Mouse (Mus musculus) heart, postnatal 4 days (tissue): Measurements from ENCODE around the gene Spib. TPM values are rescaled to one million over a fixed set of nuclear protein-coding genes. Genes with fewer than 3 reads are reported as not detected.

ENCODE experiments used
- DNase-seq: peaks from one replicate; pipeline ENCODE4 v3.0.0; 2021
- total RNA-seq, 2 experiments: library from RNA; stranded (reverse); gene quantifications; 2 replicates each; pipeline ENCODE4 v1.2.3; 2021

The Spib gene
- under 1 TPM; 0.43 to 0.76 TPM for total RNA-seq

DNA sequence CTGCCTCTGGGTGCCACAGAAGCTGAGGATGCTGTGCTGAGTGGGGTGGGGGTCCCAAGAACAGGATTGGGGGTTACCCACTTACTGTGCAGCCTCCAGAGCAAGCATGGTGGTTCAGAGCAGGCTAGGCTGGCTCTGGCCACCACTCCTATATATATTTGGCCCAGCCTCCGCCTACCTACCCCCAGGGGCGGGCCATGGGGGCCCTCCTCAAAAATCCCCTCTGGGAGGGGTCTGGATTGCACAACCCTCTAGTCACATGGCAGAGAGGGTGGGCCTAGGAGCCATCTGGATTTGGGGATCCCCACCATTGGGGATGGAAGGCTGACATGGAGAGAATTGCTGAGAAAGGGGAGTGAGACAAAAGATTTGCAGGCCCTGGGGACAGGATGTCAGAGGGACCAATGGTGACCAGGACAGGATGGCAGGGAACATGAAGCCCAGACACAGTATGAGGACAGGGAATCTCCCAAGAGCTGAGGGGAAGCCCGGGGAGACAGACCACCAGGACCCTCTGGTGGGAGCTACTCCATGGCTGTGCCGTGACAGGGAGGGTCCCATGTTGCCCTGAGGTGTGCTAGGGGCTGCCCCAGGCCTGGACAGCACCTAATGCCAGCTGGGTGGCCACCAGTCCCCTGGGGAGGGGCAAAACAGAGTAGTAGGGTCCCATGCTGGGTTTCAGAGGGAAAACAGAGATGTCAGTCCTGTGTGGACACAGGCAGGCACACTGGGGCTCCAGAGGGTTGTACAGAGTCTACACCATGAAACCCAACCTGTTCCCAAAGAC lies at the start of gene Spib:
Spib (minus strand) TSS at position 126 of the 787 bp plus-strand sequence.
- no peak for DNase-seq

DNA sequence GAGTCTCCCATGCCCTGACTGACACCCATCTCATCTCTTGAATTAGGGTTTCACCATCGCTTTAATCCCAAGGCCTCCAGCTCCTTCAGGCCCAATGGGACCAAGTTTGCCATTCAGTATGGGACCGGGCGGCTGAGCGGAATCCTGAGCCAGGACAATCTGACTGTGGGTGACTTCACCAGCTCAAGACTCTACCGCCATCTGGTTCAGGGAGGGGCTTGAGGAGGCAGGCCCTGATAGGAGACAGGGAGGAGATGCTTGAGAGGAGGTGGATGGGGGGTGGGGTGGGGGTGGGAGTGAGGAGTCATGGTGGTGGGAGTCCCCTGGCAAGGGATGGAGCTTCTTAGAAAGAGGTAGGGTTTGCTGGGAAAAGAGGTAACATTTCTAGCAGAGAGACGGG lies 49.8 kb upstream of the Spib start:
- no peak for DNase-seq

DNA sequence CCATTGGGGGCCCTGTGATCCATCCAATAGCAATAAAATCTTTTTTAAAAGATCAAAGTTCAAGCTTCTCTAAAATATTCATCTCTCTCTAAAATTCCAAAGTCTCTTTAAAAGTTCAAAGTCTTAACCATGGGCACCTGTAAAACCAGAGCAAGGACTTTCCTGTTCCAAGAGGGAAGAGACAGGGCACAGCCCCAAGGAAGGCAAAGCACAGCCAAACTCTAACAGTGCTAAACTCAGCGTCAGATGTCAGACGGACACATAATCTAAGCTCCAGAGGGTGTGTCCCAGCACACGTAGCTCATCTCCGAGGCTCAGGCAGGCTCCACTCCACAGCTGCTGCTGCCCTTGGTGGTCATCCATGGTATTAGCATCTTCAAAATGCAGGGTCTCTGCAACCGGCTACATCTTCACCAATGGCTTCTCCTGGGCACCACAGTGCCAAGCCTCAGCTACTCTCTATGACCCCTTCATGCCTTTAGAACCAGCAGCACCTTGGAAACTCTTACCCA lies 44.5 kb upstream of the Spib start:
- DNase-seq = no peak

DNA sequence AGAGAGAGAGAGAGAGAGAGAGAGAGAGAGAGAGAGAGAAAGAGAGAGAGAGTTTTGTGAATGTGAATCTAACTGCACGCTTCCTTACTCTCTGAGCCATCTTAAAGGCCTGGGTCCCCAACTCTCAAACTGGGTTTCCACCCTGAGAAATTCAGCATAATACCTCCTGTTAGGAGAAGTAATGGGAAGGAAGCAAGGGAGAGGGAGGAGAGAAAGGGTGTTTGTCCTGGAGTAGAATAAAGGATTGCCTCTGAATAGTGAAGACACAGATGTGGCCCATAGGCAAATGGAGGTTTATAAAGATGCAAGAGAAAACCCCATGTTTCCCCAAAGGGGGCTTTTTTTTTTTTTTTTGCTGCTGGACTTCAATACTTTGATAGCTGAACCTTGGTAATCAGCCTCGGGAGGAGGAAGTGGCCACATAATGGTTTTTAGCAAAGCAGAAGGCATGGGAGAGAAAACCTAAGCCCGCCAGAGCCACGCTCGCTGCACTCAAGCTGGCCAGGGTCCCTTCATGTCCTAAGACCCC lies 41.1 kb upstream of the Spib start:
- DNase-seq = no peak

DNA sequence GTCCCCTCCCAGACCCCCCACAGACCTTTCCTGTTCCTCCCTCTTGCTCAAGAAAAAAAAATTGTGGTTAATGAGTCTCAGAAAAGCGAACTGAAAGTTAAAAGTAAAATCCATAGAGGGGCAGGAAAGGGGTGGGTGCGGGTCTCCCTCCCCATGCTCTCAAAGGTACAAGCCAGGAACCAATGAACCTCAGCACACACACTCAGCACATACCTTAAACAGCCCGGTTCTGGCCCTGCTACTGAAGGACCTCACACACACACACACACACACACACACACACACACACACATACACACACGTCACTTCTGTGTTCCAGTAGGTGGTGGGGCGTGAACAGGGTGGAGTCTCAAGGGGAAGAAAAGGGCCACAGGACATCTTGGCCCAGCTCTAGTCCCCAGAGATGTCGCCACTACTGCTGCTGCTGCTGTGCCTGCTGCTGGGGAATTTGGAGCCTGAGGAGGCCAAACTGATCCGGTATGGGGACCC lies 40.4 kb upstream of the Spib start, which contains the start of gene Napsa:
Napsa (plus strand) TSS at position 168 of the 489 bp plus-strand sequence.
- no peak for DNase-seq

DNA sequence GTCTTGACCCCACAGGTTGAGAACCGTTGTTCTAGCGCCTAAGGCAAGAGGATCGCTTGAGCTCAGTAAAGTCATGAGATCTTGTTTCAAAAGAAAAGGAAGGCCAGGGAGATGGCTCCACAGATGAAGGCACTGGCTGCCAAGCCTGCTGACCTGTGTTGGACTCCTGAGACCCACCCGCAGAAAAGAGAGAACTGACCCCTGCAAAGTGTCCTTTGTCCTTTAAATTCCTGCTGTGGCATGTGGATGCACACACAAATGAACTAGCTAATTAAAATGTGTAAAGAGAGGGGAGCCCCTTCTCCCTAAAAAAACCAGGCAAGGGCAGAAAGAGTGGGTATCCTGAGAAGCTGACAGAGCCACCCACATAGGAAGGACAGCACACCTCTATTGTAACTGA lies 39.9 kb upstream of the Spib start:
- DNase-seq = no peak

DNA sequence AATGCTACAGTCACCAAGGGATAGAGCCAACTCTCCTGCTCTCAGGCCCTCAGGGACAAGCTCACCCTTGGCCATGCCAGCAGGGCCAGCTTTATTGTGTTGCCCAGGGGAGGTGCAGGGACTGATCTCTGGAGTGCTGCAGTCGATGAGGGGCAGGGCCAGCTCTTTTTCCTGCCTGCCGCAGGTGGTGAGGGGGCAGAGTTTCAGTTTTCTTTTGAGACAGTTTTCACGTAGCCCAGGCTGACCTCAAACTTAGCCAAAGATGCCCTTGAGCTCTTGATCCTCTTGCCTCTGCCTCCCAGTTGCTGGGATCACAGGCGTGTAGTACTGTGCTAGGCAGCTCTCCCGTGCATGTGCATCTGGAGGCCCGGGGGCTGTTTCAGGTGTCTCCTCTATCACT lies 39.1 kb upstream of the Spib start:
- DNase-seq = no peak

DNA sequence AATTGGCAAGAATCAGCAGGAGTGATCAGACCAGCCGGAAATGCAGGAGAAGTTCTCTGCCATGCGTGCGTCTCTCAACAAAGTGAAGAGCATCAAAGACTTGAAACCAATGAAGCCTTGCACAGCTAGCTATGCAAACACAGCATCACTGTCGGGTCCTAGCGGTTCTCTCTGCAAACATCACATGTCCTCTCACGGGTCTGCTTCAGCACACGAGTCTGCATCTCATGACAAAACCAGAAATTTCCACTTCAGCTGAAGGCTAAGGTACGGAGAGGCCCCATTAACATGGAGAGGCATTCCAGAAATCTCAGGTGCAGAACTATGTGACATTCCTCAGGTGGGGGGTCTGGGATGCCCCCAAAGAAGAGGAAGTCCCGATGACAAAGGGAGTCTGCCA lies 36.9 kb upstream of the Spib start:
- DNase-seq = no peak

DNA sequence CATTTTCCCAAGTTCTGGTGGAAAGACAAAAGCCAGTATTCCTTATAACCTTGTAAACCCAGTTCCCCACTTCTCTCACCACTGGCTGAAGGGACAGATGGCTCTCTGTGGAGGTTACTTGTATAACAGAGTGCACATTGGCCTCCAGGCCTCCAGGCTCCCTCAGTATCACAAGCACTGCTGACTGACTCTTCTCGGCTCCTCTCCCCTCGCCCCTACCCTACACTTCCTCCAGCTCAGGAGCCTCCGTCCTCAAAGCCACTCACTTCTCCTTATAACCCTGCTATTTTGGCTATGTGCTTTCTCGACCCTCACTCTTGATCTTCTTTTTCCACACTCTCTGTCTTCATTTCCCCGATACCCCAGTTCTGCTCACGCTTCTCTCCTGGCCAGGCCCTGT lies 33.5 kb upstream of the Spib start:
- DNase-seq = no peak

DNA sequence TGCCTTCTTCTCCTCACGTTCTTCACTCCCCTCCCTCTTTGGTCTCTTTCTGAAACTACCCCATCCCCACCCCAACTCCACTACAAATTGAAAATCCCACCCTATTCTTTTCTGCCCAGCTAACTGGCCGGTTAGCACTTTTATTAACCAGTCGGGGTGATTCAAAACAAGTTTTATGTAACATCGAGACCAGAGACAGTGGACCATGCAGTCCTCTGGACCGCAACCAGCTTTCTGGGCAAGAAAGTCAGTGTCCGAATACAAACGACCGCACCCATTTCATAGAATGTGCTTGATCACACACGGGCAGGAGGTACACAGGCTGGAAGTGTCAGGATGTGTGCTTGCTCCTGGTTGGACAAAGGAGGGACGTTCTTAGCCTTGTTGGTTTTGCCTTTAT lies 32.6 kb upstream of the Spib start:
- DNase-seq = no peak

DNA sequence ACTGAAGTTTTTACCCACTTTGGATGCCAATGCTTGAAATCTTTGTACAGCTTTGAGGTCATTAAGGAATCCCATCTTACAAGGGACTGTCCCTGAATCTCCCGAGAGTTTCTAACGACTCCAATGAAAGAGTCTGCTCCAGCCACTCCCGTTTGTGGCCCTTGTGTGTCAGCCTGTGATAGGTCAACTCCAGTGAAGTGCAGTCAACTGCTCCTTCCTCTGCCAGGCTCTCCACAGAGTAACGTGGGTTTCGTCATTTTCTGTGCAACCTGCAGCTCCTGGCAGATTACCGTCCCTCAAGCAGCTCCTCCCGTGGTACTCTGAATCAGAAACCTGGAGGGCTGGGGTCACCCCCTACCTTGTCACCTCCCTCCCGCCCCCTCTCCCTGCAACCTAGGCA lies 31.4 kb upstream of the Spib start:
- DNase-seq = no peak

DNA sequence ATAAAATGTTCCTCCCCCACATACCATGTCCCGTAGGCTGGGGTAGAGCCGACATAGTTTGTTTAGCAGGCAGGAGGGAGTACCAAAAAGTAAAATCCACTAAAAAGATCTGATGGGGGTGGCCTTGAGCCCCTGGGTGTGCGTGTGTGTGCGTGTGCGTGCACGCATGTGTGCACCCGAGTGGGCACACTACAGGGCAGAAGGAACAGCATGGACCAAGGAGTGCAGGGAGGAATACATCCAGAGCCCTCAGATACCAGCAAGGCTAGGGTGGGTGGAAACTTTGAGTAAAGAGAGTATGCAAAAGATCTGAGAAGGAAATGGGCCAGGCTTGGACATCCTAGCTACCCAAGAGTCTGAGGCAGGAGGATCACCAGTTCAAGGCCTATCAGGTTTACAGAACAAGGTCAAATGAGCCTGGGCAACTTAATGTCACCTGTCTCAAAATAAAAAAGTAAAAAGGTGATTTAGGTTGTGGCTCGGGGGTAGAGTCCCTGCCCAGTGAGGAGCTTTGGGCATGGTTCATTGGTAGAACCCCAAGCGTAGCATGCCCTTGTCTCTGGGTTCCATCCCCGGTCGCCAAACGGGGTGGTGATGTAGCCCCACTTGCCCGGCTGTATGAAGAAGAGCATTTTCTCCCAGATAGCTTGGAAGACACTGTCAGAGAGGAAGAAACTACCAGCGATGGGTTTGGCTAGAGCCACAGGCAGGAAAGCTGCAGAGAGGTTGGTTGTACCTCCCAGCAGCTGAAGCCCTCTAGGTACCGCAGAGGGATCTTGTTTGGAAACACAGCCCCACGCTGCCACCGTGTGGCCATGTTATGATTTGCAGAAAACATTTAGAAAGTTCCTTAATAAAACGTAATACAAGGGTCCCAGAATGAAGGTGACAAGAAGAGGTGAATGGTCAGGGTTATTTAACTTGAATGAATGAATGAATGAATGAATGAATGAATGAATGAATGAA lies 28.8 kb upstream of the Spib start:
- DNase-seq = peak; percentile 87

DNA sequence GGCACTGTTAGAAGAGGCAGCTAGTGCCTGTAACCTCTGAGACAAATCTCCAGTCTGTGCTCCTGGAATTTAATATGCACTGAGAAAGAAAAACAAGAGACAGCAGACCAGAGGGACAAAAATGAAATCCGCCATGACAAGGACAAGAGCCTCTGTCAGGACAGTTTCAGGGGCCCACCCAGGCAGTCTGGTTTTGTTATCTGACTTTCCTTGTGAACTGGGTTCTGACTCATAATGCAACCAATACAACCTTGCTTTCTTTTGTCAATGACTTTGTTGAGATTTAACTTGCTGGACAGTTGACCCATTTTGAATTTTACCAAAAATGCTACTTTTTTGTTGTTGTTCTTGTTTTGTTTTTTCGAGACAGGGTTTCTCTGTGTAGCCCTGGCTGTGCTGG lies 25.8 kb upstream of the Spib start:
- DNase-seq = no peak

DNA sequence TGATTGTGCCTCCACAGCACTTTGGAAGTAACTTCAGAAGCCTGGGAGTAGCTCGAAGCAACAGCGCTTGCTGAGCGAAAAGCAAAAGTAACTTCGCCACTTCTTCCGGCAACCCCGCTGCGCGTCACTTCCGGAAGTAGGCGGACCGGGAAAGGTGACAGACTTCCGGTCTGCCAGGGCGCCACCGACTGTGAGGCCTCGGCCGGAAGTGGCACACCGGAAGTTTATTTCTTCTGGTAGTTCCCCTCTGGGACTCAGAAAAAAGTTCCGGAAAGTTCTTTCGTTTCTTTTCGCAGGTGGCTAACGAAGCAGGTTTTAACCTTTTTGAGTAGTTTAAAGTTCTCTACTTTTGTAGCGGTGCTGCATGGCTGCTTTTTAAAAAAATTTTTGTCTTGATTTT lies 22.0 kb upstream of the Spib start, which contains the start of gene Nr1h2:
Nr1h2 (minus strand) TSS at position 126 of the 400 bp plus-strand sequence.
- DNase-seq = peak; percentile 97

DNA sequence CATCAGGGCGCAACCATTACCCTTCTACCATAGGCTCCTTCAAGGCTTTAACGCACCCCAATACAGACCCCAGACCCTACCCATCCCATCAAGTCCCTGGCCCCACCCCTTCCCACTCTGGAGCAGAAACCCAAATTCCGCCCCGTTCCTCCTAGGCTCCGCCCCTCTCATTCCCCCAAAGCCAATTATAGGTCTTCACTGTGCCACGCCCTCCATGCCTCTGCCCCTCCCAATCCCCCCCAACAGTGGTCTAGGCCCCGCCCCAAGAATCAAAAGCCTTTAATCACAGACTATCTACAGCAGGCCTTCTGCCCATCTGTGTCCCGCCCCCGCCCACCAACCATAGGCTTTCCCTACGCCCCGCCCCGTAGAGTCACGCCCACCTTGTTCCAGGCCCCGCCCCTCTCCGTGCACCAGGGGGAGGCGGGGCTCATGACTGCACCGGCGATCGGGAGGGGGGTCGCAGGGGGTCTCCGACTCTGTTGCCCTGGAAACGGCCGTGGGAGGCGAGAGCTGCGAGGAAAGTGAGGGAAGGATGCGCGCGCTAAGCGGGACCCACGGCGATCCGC lies 21.4 kb upstream of the Spib start:
- DNase-seq = peak; percentile 88

DNA sequence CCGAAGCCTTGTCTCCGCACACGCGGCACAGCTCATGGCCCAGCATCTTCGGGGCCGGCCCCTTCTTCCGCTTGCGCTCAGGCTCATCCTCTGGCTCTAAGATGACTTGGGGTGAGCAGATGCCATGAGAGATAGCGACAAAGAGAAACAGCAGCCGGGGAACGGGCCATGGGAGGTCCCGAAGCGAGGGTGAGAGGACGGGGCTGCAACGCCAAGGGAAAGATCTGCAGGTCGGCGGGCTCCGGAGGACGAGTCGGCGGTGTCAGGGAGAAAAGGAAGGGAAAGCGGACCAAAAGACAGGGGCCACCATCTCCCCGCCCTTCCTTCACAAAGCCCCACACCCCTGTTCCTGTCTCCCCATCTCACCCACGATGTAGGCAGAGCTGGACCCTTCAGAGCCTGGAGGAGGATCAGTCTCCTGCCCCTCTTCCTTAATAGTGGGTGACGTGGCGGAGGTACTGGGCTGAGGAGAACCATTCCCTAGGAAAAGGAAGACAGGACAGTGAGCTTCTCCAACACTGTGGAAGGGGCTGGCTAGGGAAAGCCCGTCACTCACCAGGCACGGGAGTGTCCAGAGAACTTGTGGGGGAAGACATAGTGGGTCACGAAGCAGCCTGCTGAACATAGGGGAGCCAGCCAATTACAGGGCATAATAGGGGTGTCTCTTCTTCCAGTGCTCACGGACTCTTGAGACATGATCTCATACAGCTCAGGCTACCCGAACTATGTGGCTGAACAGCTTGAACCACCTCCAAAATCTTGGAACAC lies 20.5 kb upstream of the Spib start:
- peak; percentile 4 for DNase-seq

DNA sequence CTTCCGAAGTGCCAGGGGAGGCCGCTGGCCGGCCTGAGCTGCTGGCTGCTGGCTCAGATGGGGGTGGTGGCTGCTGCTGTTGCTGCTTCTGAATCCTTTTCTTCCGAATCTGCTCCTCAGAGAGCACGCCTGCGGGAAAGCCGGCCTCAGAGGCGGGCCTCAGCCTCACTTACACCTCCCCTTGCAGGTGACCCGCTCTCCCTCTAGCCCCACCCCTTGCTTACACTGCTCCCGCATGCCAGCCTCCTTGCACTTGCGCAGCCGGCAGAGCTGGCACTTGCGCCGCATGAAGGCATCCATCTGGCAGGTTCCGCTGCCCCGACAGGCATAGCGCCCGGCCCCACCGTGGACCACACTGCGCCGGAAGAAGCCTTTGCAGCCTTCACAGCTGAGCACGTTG lies 19.9 kb upstream of the Spib start:
- DNase-seq = no peak

DNA sequence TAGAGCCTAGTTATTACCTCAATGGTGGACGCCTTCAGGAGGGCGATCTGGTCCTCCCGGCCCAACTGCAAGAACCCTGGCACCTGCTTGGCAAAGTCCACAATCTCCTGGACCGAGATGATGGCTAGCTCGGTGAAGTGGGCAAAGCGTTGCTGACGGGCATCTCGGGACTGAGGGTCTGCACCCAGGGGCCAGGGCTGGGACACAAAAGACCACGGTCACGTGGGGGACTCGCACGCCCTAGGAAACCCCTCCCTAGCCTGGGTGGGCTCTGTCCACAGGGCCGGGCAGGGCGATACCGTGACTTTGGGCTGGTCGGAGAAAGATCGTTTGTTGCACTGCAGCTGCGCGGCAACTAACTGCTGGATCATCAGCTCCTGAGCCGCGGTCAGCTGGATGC lies 19.4 kb upstream of the Spib start:
- DNase-seq = peak; percentile 5

DNA sequence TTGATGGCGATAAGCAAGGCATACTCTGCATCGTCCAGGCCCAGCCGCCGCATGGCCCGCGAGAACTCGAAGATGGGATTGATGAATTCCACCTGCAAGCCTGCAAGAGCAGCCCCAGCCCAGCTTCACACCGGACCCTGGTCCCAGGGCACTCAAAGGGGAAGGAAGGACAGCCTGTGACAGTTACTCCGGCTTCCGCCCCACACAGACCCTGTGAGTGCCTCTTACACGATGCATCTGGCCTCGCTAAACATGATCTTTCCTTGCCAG lies 18.5 kb upstream of the Spib start:
- DNase-seq = no peak

DNA sequence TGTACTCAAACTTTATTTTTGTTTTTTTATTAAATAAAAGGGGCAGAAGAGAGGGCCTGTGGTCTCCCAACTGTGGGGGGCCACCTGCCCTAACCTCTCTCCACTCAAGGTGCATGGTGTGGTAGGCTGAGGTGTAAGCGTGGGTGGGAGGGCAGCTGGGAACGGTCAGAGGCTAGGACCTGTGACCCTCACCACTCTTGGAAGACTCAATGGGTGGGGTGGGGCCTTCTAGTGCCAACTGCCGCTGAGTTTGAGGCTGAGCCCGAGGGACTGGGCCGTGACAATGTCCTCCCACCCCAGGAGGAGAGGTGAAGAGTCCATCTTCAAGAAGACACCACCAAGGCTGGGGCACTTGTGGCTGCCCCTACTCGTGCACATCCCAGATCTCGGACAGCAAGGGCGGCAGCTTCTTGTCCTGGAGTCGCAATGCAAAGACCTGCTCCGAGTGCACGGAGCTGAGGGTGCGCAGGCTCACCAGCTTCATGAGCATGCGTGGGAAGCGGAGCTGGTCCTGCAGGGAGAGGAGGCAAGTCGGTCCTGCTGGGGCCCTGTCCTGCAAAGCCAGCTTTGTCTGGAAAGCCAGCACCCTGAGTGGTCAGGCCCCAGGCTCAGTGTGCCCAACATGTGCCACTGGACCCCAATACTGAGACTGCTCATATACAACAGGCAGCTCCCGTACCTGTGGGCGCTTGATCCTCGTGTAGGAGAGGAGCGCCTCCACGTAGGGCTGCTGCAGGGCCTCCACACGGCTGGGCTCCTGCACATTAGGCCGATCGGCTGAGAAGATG lies 17.9 kb upstream of the Spib start:
- DNase-seq = peak; percentile 11

DNA sequence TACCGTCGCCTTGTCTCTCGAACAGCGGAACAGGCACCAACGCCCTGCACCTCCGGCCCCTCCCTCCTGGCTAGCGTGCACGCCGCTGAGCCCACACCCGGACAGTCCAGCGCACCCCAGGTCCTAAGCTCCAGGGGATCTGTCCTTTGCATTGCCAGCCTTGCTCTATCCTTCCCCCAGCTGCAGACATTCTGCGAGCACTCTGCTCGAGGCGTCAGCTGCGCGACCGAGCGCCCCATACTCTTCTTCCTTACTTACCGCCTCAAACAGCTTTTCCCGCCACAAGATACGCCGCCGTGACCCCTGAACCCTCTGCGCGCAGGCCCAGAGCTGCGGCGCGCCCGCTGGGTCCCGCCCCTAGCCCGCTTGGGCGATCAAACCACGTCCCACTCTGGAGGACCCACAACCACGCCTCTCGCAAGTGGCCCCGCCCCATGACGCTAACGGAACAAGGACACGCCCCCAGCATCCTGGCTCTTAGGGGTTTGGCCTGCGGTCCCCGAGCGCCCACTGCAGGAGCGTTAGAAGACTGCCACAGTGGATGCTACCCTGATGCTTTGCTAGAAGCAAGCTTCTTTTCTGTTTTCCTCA lies 16.7 kb upstream of the Spib start, which contains the start of gene Pold1:
Pold1 (minus strand) TSS at position 353 of the 591 bp plus-strand sequence.
- peak; percentile 100 for DNase-seq
